Mouse (Mus musculus): ENCODE data around the gene Grik4.

Grik4 gene

GRCm38 (mm10) chr9:42742385-42742784, 201.9 kb downstream of the Grik4 start:
- DNase-seq (ENCODE audit: low spot score): no peak

- no peak for DNase-seq (ENCODE audit: low spot score)
These were observed 207.5 kb downstream of the Grik4 start for GRCm38 (mm10) chr9:42736697-42737335.

GRCm38 (mm10) chr9:42735086-42735485, 209.2 kb downstream of the Grik4 start:
- DNase-seq (ENCODE audit: low spot score): no peak

DNA sequence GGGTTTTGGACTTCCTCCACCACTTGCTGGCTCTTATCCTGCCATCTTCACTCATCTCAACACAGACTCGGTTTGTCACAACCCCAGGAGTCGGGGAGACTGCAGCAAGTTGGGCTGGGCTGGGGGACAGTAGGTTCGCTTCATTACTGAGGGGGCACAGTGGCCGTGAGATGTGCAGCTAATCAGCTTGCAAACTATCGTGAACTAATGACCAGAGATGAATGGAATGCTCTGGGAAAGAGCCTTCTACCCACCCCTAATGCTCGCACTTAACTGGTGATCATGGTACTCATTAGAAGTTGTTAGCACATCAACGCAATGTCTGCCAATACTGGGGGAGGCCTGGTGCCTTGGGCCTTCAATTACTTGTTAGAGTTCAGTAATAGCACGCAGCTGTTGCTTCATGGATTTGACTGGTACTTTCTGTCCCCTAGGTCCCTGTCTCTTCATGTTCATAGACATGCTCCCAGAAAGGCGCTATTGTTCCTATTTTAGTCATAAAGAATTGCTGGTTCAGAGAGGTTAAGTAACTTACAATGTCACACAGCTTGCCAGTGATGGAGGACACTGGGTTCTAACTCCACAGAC, 211.5 kb downstream of the Grik4 start:
- no peak for DNase-seq (ENCODE audit: low spot score)

DNA sequence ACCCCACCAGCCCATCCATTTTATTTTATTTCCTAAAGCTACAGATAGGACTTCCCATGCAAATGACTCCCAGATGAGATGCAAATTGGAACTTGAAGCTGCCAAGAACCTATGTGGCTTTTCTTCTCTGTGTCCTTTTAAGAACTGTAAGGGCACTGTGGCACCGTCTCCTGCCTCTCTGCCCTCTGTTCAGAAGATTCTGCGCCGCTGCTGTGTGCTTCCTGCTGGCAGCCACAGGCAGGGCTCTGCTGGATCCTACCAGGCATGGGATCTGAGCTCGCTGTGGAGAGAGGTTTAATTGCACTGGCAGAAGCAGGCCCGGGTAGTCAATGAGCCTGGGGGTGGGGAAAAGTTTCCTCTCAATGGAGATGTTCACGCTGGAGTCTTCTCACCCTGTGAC, 215.8 kb downstream of the Grik4 start:
- no peak for DNase-seq (ENCODE audit: low spot score)

DNA sequence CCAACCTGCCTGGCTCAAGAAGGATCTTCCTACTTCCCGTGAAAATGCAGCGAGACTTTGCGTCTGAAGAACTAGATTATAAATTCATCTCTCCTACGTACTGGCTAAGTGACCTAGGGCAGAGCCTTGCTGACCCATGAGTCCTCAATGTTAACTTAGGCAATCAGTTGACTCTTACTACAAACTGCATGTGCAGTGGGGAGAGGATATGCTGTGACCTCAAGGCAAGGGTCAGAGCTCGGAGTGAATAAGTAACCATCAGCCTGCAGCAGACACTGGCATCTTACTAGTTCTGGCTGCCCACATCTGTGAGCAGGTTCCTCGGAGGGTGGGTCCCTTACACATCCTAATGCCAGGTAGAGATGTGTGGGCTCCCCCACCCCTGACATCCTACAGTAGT, 216.6 kb downstream of the Grik4 start:
- no peak for DNase-seq (ENCODE audit: low spot score)

DNA sequence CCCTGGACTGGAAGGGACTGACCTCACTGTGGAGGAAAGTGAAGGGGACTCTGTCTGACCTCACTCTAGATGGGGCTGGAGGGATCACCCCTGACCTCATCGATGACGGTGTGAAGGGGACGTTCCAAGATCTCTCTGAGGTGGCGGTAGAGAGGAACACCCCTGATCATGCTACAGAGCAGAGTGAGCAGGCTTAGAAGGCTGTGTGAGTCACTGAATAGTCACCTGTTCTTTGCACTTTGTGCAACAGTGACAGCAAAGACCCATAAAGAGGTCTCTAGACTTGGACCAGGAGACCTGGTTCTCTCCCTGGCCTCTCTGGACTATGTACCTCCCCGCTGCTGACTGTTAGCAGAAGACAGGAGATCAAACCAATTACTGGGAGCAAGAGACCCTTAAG, 217.1 kb downstream of the Grik4 start:
- no peak for DNase-seq (ENCODE audit: low spot score)

DNA sequence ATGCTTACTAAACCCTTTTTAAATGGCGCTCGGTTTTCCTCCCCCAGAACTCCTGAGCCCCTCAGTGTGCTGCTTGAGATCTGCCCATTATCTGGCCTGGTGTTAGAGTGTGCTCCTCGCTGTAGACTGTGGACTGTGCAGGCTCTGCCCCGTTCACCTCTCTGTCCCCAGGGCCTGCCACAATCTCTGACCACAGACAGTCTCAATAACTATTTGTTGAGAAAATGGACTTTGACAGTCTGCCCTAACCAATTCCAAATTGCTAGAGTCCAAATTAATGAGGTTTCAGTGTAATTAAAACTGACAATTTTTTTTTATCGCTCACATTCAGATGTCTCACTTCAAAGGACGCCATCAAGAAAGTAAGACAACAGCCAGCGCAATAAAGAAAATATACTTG, 220.2 kb downstream of the Grik4 start:
- no peak for DNase-seq (ENCODE audit: low spot score)

DNA sequence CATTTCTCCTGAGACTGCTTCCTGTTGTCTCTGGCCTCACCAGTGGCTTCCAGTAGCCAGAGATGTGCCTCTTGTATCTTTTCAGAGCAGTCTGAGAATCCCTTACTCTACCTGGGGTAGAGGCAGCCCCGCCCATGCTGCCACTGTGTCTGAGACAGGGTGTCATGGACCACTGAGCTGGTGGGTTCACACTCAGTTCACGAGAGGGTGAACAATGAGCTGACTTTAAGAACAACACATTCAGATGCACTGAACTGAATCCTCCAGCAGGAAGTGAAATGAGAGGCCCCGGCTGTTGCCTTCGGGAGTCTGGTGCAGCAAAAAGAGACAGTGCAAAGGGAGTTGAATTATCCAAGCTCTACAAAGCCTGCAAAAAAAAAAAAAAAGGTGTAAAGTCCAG, 221.8 kb downstream of the Grik4 start:
- no peak for DNase-seq (ENCODE audit: low spot score)

GRCm38 (mm10) chr9:42721718-42722117, 222.6 kb downstream of the Grik4 start:
- no peak for DNase-seq (ENCODE audit: low spot score)

- no peak for DNase-seq (ENCODE audit: low spot score)
These were observed 223.1 kb downstream of the Grik4 start for GRCm38 (mm10) chr9:42721146-42721545.

- DNase-seq (ENCODE audit: low spot score): no peak
These were observed 230.4 kb downstream of the Grik4 start for GRCm38 (mm10) chr9:42713912-42714311.

- DNase-seq (ENCODE audit: low spot score): no peak
These were observed 238.4 kb downstream of the Grik4 start for GRCm38 (mm10) chr9:42705848-42706247.

- no peak for DNase-seq (ENCODE audit: low spot score)
These were observed 241.0 kb downstream of the Grik4 start for GRCm38 (mm10) chr9:42703191-42703854.

- no peak for DNase-seq (ENCODE audit: low spot score)
These were observed 241.8 kb downstream of the Grik4 start for GRCm38 (mm10) chr9:42702231-42703132.

- DNase-seq (ENCODE audit: low spot score): no peak
These were observed 242.6 kb downstream of the Grik4 start for GRCm38 (mm10) chr9:42701729-42702128.

- DNase-seq (ENCODE audit: low spot score): no peak
These were observed 251.3 kb downstream of the Grik4 start for GRCm38 (mm10) chr9:42693024-42693423.

- peak; percentile 62 for DNase-seq (ENCODE audit: low spot score)
These were observed 256.1 kb downstream of the Grik4 start for GRCm38 (mm10) chr9:42688143-42688542.

DNA sequence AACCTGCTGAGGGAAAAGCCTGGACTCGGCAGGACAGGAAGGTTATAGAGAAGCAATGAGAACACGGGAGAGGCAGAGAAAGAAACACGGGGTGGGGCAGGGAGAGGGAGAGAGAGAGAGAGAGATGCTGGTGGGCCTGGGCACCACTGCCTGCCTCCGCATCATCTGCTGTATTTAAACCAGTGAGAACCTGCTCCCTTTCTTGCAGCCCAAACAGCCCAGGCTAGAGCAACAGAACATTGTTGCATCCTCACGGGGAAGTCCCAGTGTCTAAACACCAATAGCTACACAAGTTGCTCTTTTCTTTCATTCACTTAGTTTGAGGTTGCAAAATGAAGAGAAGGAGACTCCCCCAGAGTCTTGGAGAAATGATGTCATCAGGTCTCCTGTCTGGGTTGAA, 258.2 kb downstream of the Grik4 start:
- DNase-seq (ENCODE audit: low spot score): no peak

GRCm38 (mm10) chr9:42674017-42674412, 270.3 kb downstream of the Grik4 start:
- no peak for DNase-seq (ENCODE audit: low spot score)

DNA sequence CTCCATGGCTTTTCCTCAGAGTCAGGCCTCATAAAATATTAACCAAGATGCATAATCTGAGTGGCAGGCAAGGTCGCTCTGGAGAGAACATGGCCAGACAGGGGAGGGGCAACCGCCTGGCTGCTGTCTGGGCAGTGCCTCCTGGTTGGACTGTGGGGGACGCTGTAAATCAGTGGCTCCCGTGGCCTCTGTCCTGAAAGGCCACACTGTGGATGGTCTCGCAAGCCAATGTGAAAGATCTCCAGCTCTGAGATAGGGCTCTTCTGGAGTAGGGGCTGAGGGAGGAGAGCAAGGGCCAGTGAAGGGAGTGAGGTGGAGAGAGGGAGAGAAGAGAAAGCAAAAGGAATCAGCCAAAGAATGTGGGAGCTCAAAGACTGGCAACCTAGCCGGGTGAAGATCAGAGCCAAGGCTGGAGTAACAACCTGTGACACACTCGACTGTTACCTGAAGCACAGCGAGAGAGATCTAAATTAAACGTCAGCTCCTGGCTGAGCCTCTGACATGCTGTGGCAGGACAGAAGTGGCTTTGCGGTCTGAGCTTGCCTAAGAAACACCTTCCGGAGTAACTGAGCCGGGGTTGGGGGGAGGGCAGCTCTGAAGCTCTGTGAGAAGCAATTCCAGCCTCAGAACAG, 270.8 kb downstream of the Grik4 start:
- peak; percentile 9 for DNase-seq (ENCODE audit: low spot score)

DNA sequence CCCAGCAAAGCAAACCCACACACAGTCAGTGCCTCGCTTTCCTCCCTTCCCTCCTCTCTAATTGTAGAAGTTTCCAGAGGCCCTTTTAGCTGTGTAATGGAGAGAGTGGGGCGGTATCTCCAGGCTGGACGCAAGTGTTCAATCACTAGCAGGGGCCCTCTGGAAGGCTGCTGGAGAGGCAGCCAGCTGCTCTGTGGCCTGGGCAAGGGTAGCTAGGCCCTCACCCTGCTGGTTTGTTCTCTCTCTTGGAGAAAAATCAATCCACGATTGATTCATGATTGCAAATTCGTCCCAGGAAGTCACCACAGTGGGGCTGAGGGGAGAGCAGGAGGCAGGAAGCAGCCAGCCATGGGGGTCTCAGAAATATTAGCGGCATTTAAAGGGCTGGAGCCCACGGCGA, 271.3 kb downstream of the Grik4 start:
- DNase-seq (ENCODE audit: low spot score): no peak
